Mouse (Mus musculus): ENCODE results near the gene Ak7. TPM values are rescaled to one million over a fixed set of nuclear protein-coding genes. Genes with fewer than 3 reads are reported as not detected.

Ak7 gene
- polyA plus RNA-seq, 1 experiment from 2014 or later, result 0.09 TPM

DNA sequence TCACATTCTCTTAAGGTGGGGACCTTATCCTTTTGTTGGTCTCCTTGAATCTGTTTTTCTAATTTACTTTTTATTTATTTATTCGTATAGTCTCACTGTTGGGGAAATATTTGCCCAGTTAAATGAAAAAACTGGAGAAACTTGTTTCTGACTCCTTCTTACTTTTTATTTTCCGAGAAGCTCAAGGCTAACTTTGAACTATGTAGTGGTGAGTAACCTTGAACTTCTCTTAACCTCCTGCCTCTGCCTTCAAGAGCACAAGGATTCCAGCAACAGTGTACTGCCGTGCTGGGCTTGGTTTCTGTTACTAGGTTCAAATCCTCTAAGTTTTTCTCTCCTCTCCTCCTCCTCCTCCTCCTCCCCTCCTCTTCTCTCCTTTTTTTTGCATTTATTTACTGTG lies 55.9 kb downstream of the Ak7 start:
- no peak for ATAC-seq (ENCODE audit: insufficient number of reproducible peaks, low FRiP score, low TSS enrichment, low read depth)
- Histone ChIP-seq H3K27ac (no peak overlapping the region), H3K9ac (no peak overlapping the region), H3K27me3 (no peaks in the 10 kb centered on the region), H3K36me3 (no peaks in the 10 kb centered on the region), H3K4me1 (no peaks in the 10 kb centered on the region), H3K4me3 (no peak overlapping the region), H3K9me3 (no peaks in the 10 kb centered on the region), H3K4me2 (no peak overlapping the region)
- 68% methylated on average over 3 of the region's 3 CpGs for WGBS

DNA sequence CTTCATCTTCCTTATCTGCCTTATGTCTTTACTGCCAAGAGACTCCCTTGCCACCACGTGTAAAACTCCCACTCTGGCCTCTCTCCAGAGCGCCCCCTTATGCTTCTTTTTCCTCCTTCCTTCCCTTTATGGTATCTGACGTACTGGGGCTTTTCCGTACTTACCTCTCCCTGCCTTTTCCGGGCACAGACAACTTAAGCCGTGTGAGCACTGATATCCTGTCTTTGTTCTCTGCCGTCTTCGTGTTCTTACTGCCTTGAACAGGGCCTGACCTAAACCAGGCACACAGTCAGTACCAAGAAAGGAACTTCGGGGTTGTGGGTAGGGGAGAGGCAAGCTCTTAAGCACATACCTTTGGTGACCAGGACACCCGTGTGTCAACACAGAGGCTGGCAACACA lies 63.9 kb downstream of the Ak7 start:
- H3K27ac ChIP-seq, result no peak overlapping the region
- H3K27me3 ChIP-seq, result no peaks in the 10 kb centered on the region
- no peaks in the 10 kb centered on the region for H3K4me1 ChIP-seq
- H3K9me3 ChIP-seq, result no peaks in the 10 kb centered on the region
- no peak overlapping the region for H3K4me3 ChIP-seq
- no peaks in the 10 kb centered on the region for H3K36me3 ChIP-seq
- no peak overlapping the region for H3K4me2 ChIP-seq
- ATAC-seq (ENCODE audit: insufficient number of reproducible peaks, low FRiP score, low TSS enrichment, low read depth), result no peak
- 70% methylated on average over 10 of the region's 10 CpGs for WGBS
- H3K9ac ChIP-seq, result no peak overlapping the region

DNA sequence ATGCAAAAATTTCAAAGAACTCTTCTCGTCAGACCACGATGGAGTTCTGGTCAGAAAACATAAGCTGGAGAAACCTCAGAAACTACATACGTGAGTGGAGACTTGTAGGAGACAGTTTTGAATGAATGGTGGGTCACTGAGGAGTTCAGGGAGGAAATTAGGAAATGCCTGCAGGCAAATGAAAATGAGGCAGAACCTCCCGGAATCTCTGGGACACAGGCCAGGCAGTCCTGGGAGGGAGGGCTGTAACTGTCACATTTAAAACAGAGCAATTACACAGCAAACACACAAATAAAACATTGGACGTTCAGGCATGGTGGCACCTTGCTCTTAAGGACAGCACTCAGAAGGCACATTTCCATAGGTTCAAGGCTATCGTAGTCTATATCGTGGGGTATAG lies 69.1 kb downstream of the Ak7 start:
- H3K27me3 ChIP-seq, result no peaks in the 10 kb centered on the region
- H3K36me3 ChIP-seq, result no peaks in the 10 kb centered on the region
- no peak overlapping the region for H3K9ac ChIP-seq
- 54% methylated on average over 7 of the region's 7 CpGs for WGBS
- H3K4me1 ChIP-seq, result no peaks in the 10 kb centered on the region
- no peaks in the 10 kb centered on the region for H3K9me3 ChIP-seq
- ATAC-seq (ENCODE audit: insufficient number of reproducible peaks, low FRiP score, low TSS enrichment, low read depth), result no peak
- H3K27ac ChIP-seq, result no peak overlapping the region
- no peak overlapping the region for H3K4me2 ChIP-seq
- H3K4me3 ChIP-seq, result no peak overlapping the region

DNA sequence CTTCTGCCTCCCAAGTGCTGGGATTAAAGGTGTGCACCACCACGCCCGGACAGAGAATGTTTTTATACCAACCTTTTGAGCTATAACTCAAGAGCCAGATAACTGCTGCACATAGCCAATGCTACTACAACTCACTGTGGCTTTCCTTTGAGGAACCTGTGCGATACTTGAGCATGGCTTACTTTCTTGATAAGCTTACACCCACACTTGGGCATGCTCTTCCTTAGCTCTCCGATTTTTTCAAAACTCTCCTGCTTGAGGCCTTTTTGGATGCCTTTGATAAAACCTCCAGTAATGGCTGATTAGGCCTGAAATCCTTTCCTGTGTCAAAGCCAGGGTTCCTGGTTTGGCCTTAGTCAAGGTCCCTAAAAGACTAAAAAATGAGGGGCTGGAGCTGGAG lies 71.9 kb downstream of the Ak7 start:
- H3K27ac ChIP-seq, result no peak overlapping the region

DNA sequence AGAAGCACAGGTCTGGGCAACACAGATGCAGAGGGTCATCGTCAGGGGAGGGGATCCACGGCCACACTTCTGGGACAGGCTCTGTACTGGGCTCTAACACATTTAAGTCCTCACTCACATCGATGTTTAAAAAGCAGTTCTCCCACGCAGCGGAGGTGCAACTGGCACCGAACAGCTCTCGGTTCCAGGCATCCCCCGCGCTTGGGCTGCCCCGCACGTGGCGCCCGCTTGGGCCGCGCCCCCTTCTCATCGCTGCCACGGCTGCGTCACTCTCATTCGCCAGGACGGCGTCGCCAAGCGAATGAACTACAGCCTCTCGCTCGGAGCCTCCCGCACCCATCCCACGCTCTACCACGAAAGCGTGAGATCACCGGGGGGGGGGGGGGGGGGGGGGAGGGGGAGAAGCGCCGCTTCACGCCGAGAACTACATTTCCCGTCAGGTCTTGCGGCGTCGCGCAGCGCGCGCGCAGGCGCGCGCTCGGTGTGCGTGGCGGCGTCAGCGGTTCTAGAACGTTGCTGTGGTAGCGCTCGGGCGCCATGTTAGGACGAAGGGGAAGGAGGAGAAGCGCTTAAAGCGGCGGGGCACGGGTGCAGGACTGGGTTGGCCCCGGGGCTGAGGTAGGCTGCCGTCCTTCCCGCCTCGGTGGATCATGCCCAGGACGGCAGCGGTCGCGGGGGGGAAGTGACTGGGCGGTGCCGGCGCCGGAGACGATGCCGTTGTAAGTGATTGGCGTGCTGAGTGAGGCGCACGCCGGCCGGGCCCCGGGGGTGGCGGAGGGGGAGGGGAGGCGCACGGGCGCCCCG lies 78.6 kb downstream of the Ak7 start, which contains the start of gene Papola:
Gene Papola, plus strand, starts transcription at position 499 of the 804 bp plus-strand sequence.
- Histone ChIP-seq H3K4me2 (peak within 1 kb of the TSS; percentile 68), H3K27me3 (no peaks in the 10 kb centered on the region), H3K4me3 (peak within 1 kb of the TSS; percentile 89), H3K27ac (peak within 1 kb of the TSS; percentile 98), H3K4me1 (peaks cover 9% of the 10 kb centered on the region), H3K36me3 (no peaks in the 10 kb centered on the region), H3K9me3 (no peaks in the 10 kb centered on the region), H3K9ac (peak within 1 kb of the TSS; percentile 87)
- peak; percentile 90 for ATAC-seq (ENCODE audit: insufficient number of reproducible peaks, low FRiP score, low TSS enrichment, low read depth)
- WGBS, result under 1% methylated on average over 75 of the region's 85 CpGs

More for the DNA sequence above, 71.9 kb downstream of the Ak7 start:
- no peaks in the 10 kb centered on the region for H3K27me3 ChIP-seq
- H3K4me3 ChIP-seq, result no peak overlapping the region
- no peak overlapping the region for H3K9ac ChIP-seq
- H3K4me1 ChIP-seq, result no peaks in the 10 kb centered on the region
- H3K4me2 ChIP-seq, result no peak overlapping the region
- H3K36me3 ChIP-seq, result no peaks in the 10 kb centered on the region
- no peaks in the 10 kb centered on the region for H3K9me3 ChIP-seq
- ATAC-seq (ENCODE audit: insufficient number of reproducible peaks, low FRiP score, low TSS enrichment, low read depth), result no peak
- 92% methylated on average over 4 of the region's 4 CpGs for whole genome bisulfite sequencing

DNA sequence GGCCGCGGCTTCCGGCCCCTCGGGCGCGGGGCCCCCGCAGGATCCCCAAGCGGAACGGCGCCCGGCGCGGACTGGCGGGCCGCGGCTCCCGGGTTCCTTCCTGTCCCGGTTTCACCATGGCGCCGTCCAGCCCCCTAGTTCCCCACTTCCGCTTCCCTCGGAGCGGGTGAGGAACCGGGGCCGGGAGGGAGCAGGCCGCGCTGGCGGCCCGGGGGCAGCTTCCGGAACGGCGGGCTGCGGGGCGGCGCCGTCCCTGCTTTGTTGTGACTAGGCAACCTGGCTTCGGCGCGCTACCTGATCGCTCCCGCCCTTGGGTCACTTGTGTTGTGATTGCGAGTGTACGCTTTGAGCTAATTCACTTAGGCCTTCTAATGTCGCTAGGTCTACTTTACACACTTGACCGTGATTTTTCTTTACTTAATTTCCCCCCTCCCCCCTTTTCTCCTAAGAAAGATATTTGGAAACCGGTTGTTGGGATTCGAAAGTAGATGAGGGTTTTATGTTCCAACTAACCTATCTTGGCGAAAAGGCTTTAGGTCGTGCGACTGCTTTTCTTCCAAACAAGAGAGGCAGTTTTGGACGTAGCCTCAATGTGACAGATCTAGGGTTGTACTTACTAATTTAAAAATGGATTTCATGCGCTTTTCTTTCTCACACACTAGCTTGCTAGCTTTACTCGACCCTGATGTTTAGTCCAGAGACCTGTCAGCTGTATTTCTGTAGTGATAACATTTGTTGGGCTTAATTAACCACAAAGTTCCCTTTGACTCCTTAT lies 79.4 kb downstream of the Ak7 start:
- H3K27ac ChIP-seq, result peak overlapping the region; percentile 98
- peak overlapping the region; percentile 87 for H3K9ac ChIP-seq
- ATAC-seq (ENCODE audit: insufficient number of reproducible peaks, low FRiP score, low TSS enrichment, low read depth), result peak; percentile 62
- H3K4me3 ChIP-seq, result peak overlapping the region; percentile 89
- peaks cover 9% of the 10 kb centered on the region for H3K4me1 ChIP-seq
- no peaks in the 10 kb centered on the region for H3K27me3 ChIP-seq
- H3K4me2 ChIP-seq, result peak overlapping the region; percentile 57
- no peaks in the 10 kb centered on the region for H3K36me3 ChIP-seq
- H3K9me3 ChIP-seq, result no peaks in the 10 kb centered on the region
- WGBS, result 1% methylated on average over 44 of the region's 53 CpGs

DNA sequence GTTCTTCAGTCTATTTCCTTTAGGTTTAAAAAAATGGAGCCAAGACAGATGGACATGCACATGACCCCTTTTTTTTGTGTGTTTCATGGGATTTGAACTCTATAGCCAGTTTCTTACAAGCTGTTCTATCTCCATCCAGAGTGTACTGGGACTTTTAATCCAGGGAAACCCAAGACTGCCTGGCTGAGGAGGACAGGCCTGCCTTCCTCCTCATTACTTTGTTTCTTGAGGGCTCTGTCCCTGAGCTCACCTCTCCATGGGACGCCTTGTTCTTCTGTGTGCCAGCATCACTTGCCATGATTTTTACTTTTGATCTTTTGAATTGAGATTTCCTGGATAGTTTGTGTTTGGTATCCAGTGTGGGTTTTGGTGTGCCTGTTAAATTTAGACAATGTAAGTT lies 80.3 kb downstream of the Ak7 start:
- no peaks in the 10 kb centered on the region for H3K27me3 ChIP-seq
- H3K4me1 ChIP-seq, result peaks cover 9% of the 10 kb centered on the region
- H3K36me3 ChIP-seq, result no peaks in the 10 kb centered on the region
- no peaks in the 10 kb centered on the region for H3K9me3 ChIP-seq
- peak overlapping the region; percentile 87; the same call in 1 of the 2 replicates for H3K9ac ChIP-seq
- H3K4me2 ChIP-seq, result peak overlapping the region; percentile 57
- H3K4me3 ChIP-seq, result peak overlapping the region; percentile 89
- H3K27ac ChIP-seq, result no peak overlapping the region
- 61% methylated on average over 1 of the region's 1 CpGs for WGBS
- no peak for ATAC-seq (ENCODE audit: insufficient number of reproducible peaks, low FRiP score, low TSS enrichment, low read depth)

DNA sequence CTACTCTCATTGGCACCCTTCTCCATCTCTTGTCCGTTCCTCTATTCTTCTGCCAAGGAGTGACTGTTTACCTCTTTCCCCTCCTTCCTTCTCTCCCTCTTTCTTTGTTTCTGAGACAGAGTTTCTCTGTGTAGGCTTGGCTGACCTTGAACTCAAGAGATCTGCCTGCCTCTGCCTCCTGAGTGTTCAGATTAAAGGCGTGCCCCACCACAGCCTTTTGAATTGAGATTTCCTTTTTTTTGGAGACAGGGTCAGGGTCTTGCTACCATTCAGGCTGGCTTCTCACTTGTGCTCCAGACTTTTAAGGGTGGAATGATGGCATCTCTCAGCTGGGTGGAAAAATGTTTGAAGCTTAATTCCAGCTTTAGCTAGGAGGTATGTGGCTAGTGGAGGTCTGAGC lies 81.8 kb downstream of the Ak7 start:
- Histone ChIP-seq H3K9ac (no peak overlapping the region), H3K4me3 (no peak overlapping the region), H3K27ac (no peak overlapping the region), H3K27me3 (no peaks in the 10 kb centered on the region), H3K4me1 (peaks cover 9% of the 10 kb centered on the region), H3K4me2 (no peak overlapping the region), H3K36me3 (no peaks in the 10 kb centered on the region), H3K9me3 (no peaks in the 10 kb centered on the region)
- WGBS, result 96% methylated on average over 2 of the region's 2 CpGs
- no peak for ATAC-seq (ENCODE audit: insufficient number of reproducible peaks, low FRiP score, low TSS enrichment, low read depth)

DNA sequence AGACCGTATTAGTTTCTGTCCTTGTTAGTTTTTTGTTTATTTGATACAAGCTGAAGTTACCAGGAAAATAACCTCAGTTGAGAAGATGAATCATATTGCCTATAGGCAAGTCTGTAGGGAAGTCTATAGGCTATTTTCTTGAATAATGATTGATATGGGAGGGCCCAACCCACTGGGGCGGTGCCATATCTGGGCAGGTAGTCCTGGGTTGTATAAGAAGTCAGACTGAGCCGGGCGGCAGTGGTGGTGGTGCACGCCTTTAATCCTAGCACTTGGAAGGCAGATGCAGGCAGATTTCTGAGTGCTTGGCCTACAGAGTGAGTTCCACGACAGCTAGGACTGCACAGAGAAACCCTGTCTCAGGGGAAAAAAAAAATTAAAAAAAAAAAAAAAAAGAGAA lies 84.1 kb downstream of the Ak7 start:
- no peak overlapping the region for H3K9ac ChIP-seq
- no peaks in the 10 kb centered on the region for H3K36me3 ChIP-seq
- peaks cover 9% of the 10 kb centered on the region for H3K4me1 ChIP-seq
- WGBS, result 85% methylated on average over 6 of the region's 6 CpGs
- H3K27ac ChIP-seq, result no peak overlapping the region
- no peak overlapping the region for H3K4me3 ChIP-seq
- no peaks in the 10 kb centered on the region for H3K27me3 ChIP-seq
- H3K9me3 ChIP-seq, result no peaks in the 10 kb centered on the region
- no peak overlapping the region for H3K4me2 ChIP-seq
- no peak for ATAC-seq (ENCODE audit: insufficient number of reproducible peaks, low FRiP score, low TSS enrichment, low read depth)

DNA sequence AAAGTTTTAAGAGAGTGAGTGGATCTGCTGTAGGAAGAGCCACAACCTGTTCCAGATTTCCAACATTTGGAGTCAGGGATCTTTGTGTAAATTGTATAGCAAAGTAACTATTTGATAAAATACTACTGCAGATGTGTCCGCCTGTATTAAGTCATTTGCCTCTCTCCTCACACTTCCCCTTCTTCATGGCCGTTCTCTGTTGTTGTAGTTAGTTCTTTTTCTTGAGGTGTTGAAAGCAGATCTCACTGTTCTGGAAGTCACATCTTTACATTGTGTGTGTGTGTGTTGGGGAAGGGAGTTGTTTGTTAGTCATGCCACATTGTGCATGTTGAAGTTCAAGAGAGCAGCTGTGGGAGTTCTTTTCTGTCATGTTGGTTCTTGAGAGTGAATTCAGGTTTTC lies 89.1 kb downstream of the Ak7 start:
- Histone ChIP-seq H3K4me2 (no peak overlapping the region), H3K9me3 (no peaks in the 10 kb centered on the region), H3K27me3 (no peaks in the 10 kb centered on the region), H3K27ac (no peak overlapping the region), H3K4me3 (no peak overlapping the region), H3K36me3 (peaks cover 6% of the 10 kb centered on the region), H3K4me1 (no peaks in the 10 kb centered on the region), H3K9ac (no peak overlapping the region)
- no peak for ATAC-seq (ENCODE audit: insufficient number of reproducible peaks, low FRiP score, low TSS enrichment, low read depth)
- WGBS, result 87% methylated on average over 2 of the region's 2 CpGs

DNA sequence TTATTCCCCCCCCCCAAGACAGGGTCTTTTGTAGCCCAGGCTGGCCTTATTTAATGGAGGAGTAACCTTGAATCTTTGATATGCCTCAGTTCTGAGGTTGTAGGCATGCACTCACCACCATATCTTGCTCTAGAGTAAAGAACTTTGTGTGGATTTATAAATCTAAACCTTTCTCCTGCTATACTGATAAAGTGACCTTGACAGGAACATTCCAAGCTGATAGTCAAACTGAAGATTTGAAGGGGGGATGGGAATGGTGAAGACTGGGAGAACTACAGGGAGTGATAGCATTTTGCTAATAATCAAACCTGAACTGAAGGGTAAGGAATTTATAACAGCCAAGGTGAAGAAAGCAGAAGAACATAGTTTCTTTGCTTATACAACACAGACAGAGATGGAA lies 92.2 kb downstream of the Ak7 start:
- peaks cover 17% of the 10 kb centered on the region for H3K36me3 ChIP-seq
- no peak overlapping the region for H3K4me2 ChIP-seq
- no peak overlapping the region for H3K27ac ChIP-seq
- no peaks in the 10 kb centered on the region for H3K27me3 ChIP-seq
- no peaks in the 10 kb centered on the region for H3K4me1 ChIP-seq
- no peaks in the 10 kb centered on the region for H3K9me3 ChIP-seq
- H3K9ac ChIP-seq, result no peak overlapping the region
- H3K4me3 ChIP-seq, result no peak overlapping the region
- no peak for ATAC-seq (ENCODE audit: insufficient number of reproducible peaks, low FRiP score, low TSS enrichment, low read depth)

DNA sequence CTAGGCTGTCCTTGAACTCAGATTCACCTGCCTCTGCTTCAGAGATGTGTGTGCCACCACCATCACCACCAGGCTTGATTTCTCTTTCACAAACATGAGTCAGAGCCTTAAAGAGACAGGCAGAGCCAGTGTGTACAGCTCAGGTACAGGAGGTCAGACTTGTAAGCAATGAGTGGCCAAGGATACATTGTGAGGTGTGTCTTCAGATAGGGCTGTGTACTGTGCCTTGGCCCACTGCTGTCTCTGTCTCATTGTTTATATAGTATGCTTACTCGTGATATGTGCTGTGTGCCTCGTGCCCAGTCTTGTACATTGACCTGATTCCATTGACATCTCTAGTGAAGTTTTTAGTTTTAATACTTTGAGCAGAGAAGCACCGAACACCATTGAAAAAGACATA lies 100.0 kb downstream of the Ak7 start:
- H3K9ac ChIP-seq, result no peak overlapping the region
- no peak for ATAC-seq (ENCODE audit: insufficient number of reproducible peaks, low FRiP score, low TSS enrichment, low read depth)
- 97% methylated on average over 3 of the region's 3 CpGs for WGBS
- no peaks in the 10 kb centered on the region for H3K4me1 ChIP-seq
- H3K4me2 ChIP-seq, result no peak overlapping the region
- H3K27ac ChIP-seq, result no peak overlapping the region
- no peaks in the 10 kb centered on the region for H3K27me3 ChIP-seq
- peaks cover 46% of the 10 kb centered on the region for H3K36me3 ChIP-seq
- H3K9me3 ChIP-seq, result no peaks in the 10 kb centered on the region
- H3K4me3 ChIP-seq, result no peak overlapping the region
